Mouse (Mus musculus) midbrain, embryonic 14.5 days (tissue): ENCODE results near the gene Tldc2. TPM values are rescaled to one million over a fixed set of nuclear protein-coding genes. Genes with fewer than 3 reads are reported as not detected.

Experiments
- ATAC-seq: fragments of 200-750 bp; cut with Nextera tagmentation; 2 replicates; pipeline ENCODE4 v1.8.0; 2017; ENCODE audit warnings: moderate number of reproducible peaks, moderate library complexity; ENCODE audit not compliant: low FRiP score, low TSS enrichment
- DNase-seq: peaks from one replicate; pipeline ENCODE4 v3.0.0-alpha.2; 2015
- H3K27ac ChIP-seq: fragments of 300-500 bp; sonication (generic); replicated peaks from 2 replicates; pipeline ENCODE4 v1.5.1; 2014; ENCODE audit warnings: mild to moderate bottlenecking, low read depth, low read length, moderate library complexity
- H3K27me3 ChIP-seq: fragments of 300-500 bp; sonication (generic); 2 replicates; pipeline ENCODE4 v1.6.1; 2014; ENCODE audit warnings: low read length, control low read depth, mixed read lengths; ENCODE audit not compliant: control insufficient read depth, insufficient read depth
- H3K36me3 ChIP-seq: fragments of 300-500 bp; sonication (generic); 2 replicates; pipeline ENCODE4 v1.6.1; 2014; ENCODE audit warnings: low read length, control low read depth; ENCODE audit not compliant: control insufficient read depth, insufficient read depth
- H3K4me1 ChIP-seq: fragments of 300-500 bp; sonication (generic); 2 replicates; pipeline ENCODE4 v1.6.1; 2014; ENCODE audit warnings: mild to moderate bottlenecking, antibody characterized with exemption, low read length, control low read depth; ENCODE audit not compliant: control insufficient read depth, insufficient read depth
- H3K4me2 ChIP-seq: fragments of 300-500 bp; sonication (generic); 2 replicates; pipeline ENCODE4 v1.6.1; 2014; ENCODE audit warnings: mild to moderate bottlenecking, low read length, moderate library complexity
- H3K4me3 ChIP-seq: fragments of 300-500 bp; sonication (generic); replicated peaks from 2 replicates; pipeline ENCODE4 v1.5.1; 2014; ENCODE audit warnings: low read depth, low read length
- H3K9ac ChIP-seq: fragments of 300-500 bp; sonication (generic); replicated peaks from 2 replicates; pipeline ENCODE4 v1.6.1; 2014; ENCODE audit warnings: mild to moderate bottlenecking, low read length, moderate library complexity
- H3K9me3 ChIP-seq: fragments of 300-500 bp; sonication (generic); 2 replicates; pipeline ENCODE4 v1.6.1; 2016; ENCODE audit warnings: low read length, control low read depth, mixed read lengths; ENCODE audit not compliant: control insufficient read depth
- WGBS: fragments of 180-500 bp; shearing (Covaris S2); extraction: QIAGEN DNeasy Blood & Tissue Kit; methylation state at CpG from one replicate; pipeline ENCODE4 v1.1.7; 2014; 5-methylcytosine and 5-hydroxymethylcytosine counted together
- polyA plus RNA-seq: library from polyadenylated mRNA; unstranded; fragments of >200 nt; fragmentation: Nextera tagmentation; extraction: Ambion mirVana; gene quantifications from 2 replicates; pipeline ENCODE4 v1.2.1, GENCODE M21; 2014

Tldc2 gene
- polyA plus RNA-seq, 1 experiment from 2014 or later, result not detected

DNA sequence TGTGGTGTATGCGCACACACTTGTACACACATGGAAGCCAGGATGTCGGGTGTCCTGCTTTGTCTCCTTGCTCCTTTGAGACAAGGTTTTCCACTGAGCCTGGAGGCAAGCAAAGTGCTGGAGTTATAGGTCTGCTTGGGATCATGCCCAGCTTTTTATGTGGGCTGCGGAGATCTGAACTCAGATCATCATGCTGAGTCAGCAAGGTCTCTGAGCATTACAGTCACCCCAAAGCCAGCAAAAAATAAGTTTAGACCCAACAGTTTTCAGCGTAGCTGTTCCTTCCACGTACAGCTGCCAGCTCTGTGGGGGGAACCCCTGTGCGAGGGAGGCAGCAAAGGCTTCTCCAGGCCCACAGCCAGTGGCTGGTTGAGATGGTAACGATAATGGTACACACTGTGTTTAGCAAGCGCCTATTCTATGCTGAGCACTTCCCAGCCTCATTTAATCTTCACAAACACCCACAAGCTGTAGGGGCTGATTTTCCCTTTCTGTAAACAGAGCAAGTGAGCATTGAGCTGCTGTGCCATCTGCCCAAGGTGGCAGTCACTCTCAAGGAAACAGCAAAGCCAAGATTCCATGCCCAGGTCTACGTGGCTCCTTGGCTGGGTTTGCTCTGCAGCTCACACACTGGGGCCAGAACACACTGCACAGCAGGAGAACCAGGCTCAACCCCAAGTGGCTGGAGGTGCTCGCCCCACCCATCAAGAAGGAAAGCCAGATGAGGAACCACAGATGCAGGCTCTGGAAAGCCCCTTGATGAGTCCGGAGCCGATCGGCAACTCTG, 38.3 kb upstream of the Tldc2 start:
- Histone ChIP-seq H3K36me3 (peaks cover 61% of the 10 kb centered on the region), H3K27me3 (no peaks in the 10 kb centered on the region), H3K4me3 (no peak overlapping the region), H3K4me1 (peaks cover 29% of the 10 kb centered on the region), H3K9me3 (no peaks in the 10 kb centered on the region), H3K27ac (peak overlapping the region; percentile 85), H3K9ac (no peak overlapping the region), H3K4me2 (no peak overlapping the region)
- DNase-seq (no peak), ATAC-seq (no peak)
- 84% methylated on average over 13 of the region's 13 CpGs for WGBS

DNA sequence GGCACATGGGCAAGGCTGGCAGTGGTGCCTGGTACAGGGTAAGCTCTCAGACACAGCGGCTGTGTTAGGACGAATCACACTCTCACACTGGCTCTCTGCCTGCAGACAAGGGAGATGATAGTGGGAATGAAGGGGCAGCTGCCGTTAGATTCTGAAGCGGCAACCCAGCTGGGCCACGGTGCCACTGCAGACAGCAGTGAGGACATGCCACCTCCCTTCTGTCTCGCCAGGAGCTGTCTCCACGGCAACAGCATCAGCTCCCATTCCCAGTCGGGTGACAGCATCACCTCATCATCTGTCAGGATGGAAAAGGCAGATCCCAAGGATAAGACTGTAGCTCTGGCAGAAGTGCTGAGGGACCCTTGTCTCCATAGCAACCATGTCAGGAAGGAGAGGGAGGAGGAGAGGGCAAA, 37.0 kb upstream of the Tldc2 start:
- H3K27me3 ChIP-seq, result no peaks in the 10 kb centered on the region
- peak overlapping the region; percentile 16; the same call in 1 of the 2 replicates for H3K9ac ChIP-seq
- peak overlapping the region; percentile 37 for H3K4me2 ChIP-seq
- H3K9me3 ChIP-seq, result no peaks in the 10 kb centered on the region
- peak overlapping the region; percentile 85 for H3K27ac ChIP-seq
- WGBS, result 11% methylated on average over 8 of the region's 8 CpGs
- ATAC-seq (peak; percentile 85), DNase-seq (peak; percentile 88)
- H3K4me1 ChIP-seq, result peaks cover 29% of the 10 kb centered on the region
- H3K4me3 ChIP-seq, result no peak overlapping the region
- peaks cover 64% of the 10 kb centered on the region for H3K36me3 ChIP-seq

DNA sequence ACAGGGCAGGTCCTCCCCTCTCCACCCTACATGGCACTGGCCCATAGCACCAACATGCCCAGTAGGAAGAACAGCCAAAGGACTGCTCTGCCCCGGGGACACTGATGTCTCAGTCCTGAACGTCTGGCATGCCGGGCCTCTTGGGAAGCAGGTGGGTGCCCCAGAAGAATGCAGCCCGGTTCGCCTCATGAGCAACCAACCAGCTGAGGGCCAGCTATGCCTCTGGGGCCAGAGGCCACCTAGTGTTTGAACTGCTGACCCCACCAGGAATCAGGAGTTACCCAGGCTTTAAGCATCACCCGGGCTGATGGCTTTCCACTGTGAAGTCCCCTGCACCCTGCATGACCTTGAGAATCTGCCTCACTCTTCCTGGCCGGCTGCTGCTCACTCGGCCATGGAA, 34.4 kb upstream of the Tldc2 start:
- no peak overlapping the region for H3K4me2 ChIP-seq
- peak overlapping the region; percentile 27; the same call in 1 of the 2 replicates for H3K27ac ChIP-seq
- H3K9ac ChIP-seq, result no peak overlapping the region
- no peaks in the 10 kb centered on the region for H3K9me3 ChIP-seq
- 88% methylated on average over 8 of the region's 8 CpGs for whole genome bisulfite sequencing
- H3K27me3 ChIP-seq, result no peaks in the 10 kb centered on the region
- ATAC-seq (no peak), DNase-seq (no peak)
- H3K4me3 ChIP-seq, result no peak overlapping the region
- H3K36me3 ChIP-seq, result peaks cover 61% of the 10 kb centered on the region
- peaks cover 30% of the 10 kb centered on the region for H3K4me1 ChIP-seq

DNA sequence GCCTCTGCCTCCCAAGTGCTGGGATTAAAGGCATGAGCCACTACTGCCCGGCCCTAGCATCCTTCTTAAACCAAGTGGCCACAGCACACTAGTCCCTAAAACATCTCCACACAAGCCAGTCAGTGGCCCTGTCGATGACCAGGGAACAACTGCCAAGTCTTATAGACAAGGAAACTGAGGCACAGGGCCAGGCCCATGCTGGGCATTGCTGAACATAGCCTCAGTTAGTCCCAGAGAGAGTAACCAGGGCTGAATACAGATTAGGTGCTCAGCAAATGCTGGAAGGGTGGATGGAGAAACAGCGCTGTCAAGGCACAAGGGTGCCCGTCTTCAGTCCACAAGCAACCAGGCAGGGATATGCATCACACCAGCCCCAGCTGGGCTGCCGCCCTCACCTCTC, 33.7 kb upstream of the Tldc2 start:
- no peak overlapping the region for H3K4me3 ChIP-seq
- DNase-seq (no peak), ATAC-seq (no peak)
- H3K27ac ChIP-seq, result no peak overlapping the region
- WGBS, result 95% methylated on average over 5 of the region's 5 CpGs
- no peaks in the 10 kb centered on the region for H3K9me3 ChIP-seq
- no peaks in the 10 kb centered on the region for H3K27me3 ChIP-seq
- H3K4me2 ChIP-seq, result no peak overlapping the region
- peaks cover 64% of the 10 kb centered on the region for H3K36me3 ChIP-seq
- no peak overlapping the region for H3K9ac ChIP-seq
- H3K4me1 ChIP-seq, result peaks cover 36% of the 10 kb centered on the region

- ATAC-seq, result no peak
- no peak overlapping the region for H3K4me3 ChIP-seq
- no peak overlapping the region for H3K27ac ChIP-seq
- no peak for DNase-seq
- no peak overlapping the region for H3K4me2 ChIP-seq
- H3K27me3 ChIP-seq, result no peaks in the 10 kb centered on the region
- 75% methylated on average over 4 of the region's 4 CpGs for WGBS
- no peak overlapping the region for H3K9ac ChIP-seq
- H3K36me3 ChIP-seq, result peaks cover 63% of the 10 kb centered on the region
- H3K4me1 ChIP-seq, result peaks cover 36% of the 10 kb centered on the region
- no peaks in the 10 kb centered on the region for H3K9me3 ChIP-seq
These were observed 33.1 kb upstream of the Tldc2 start for GRCm38 (mm10) chr2:157053787-157054186.

DNA sequence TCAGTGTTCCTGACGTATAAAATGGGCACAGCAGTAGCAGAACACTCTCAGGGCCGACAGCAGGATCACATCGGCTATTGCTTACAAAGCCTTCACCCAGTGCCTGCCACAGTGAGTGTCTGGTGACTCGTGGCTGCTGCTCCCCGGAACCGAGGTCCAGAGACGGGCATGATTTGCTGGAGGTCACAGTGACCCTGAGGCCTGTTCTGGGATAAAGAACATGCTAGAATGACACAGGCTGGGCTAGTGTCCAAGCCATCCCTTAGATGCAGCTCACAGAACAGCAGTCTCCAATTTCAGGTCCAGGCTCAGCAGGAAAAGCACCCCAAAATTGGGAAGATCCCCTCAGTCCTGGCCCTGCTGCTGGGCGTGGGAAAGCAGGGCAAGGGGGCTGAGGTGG, 32.6 kb upstream of the Tldc2 start:
- Histone ChIP-seq H3K9me3 (no peaks in the 10 kb centered on the region), H3K4me2 (no peak overlapping the region), H3K36me3 (peaks cover 65% of the 10 kb centered on the region), H3K27me3 (no peaks in the 10 kb centered on the region), H3K9ac (no peak overlapping the region), H3K4me3 (no peak overlapping the region), H3K27ac (no peak overlapping the region), H3K4me1 (peaks cover 36% of the 10 kb centered on the region)
- no peak for DNase-seq
- no peak for ATAC-seq
- WGBS, result 90% methylated on average over 8 of the region's 8 CpGs

DNA sequence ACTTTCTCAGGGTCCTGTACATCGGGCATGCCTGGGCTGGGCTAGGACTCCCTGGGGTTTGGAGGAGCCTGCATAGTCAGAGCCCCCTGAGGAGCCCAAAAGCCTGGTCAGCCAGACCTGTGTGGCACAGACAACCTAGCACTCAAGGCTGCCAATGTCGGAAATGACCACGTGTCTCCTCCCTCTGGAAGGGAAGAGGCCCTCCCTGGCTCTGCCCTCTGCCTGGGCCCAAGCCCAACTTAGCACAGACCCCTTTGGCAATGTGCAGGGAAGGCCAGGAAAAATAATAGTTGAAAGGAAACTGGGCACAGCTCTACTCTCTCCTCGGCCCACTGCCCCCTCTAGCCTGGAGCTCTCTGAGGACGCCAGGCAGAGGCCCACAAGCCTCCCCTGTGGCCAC, 32.0 kb upstream of the Tldc2 start:
- no peak overlapping the region for H3K27ac ChIP-seq
- no peak overlapping the region for H3K4me3 ChIP-seq
- no peak overlapping the region for H3K4me2 ChIP-seq
- DNase-seq, result no peak
- no peak overlapping the region for H3K9ac ChIP-seq
- peaks cover 70% of the 10 kb centered on the region for H3K36me3 ChIP-seq
- H3K4me1 ChIP-seq, result peaks cover 31% of the 10 kb centered on the region
- no peak for ATAC-seq
- H3K9me3 ChIP-seq, result no peaks in the 10 kb centered on the region
- no peaks in the 10 kb centered on the region for H3K27me3 ChIP-seq
- 75% methylated on average over 5 of the region's 5 CpGs for WGBS

- WGBS, result 96% methylated on average over 6 of the region's 6 CpGs
- Histone ChIP-seq H3K27ac (no peak overlapping the region), H3K27me3 (no peaks in the 10 kb centered on the region)
These were observed 31.1 kb upstream of the Tldc2 start for GRCm38 (mm10) chr2:157055721-157056120.

DNA sequence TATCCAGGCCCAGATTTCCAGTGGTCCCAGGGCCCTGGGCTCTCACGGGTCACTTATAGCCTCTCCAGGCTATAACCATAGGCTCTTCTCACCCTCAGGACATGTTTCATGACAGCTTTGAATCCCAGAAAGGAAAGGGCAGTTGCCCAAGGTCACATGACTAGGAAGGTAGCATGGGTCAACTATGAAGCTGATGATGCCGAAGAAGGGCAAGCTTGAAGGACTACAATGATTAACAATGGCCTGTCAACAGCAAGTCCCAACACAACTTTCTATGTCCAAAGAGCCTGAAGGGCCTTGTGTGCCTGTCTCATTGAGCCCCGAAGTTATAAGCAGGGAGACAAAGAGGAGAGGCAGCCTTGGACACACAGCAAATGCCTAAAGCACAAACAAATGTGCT, 29.7 kb upstream of the Tldc2 start:
- H3K36me3 ChIP-seq, result peaks cover 66% of the 10 kb centered on the region
- no peak overlapping the region for H3K4me3 ChIP-seq
- H3K4me2 ChIP-seq, result no peak overlapping the region
- ATAC-seq, result no peak
- no peak for DNase-seq
- WGBS, result 96% methylated on average over 3 of the region's 3 CpGs
- H3K27ac ChIP-seq, result 0 out of 2 replicates have a peak overlapping the region, but pooled peaks have one; percentile 57
- H3K27me3 ChIP-seq, result no peaks in the 10 kb centered on the region
- no peaks in the 10 kb centered on the region for H3K9me3 ChIP-seq
- H3K4me1 ChIP-seq, result peaks cover 17% of the 10 kb centered on the region
- no peak overlapping the region for H3K9ac ChIP-seq

More at GRCm38 (mm10) chr2:157055721-157056120, 31.1 kb upstream of the Tldc2 start:
- H3K4me1 ChIP-seq, result peaks cover 22% of the 10 kb centered on the region
- H3K4me2 ChIP-seq, result no peak overlapping the region
- H3K4me3 ChIP-seq, result no peak overlapping the region
- H3K9me3 ChIP-seq, result no peaks in the 10 kb centered on the region
- DNase-seq (no peak), ATAC-seq (no peak)
- no peak overlapping the region for H3K9ac ChIP-seq
- H3K36me3 ChIP-seq, result peaks cover 75% of the 10 kb centered on the region
